Mouse (Mus musculus): ENCODE data around the gene Calhm3. TPM values are rescaled to one million over a fixed set of nuclear protein-coding genes. Genes with fewer than 3 reads are reported as not detected.

Gene Calhm3
- polyA plus RNA-seq, 1 experiment from 2014 or later = not detected

GRCm38 (mm10) chr19:47104641-47105271, 52.8 kb downstream of the Calhm3 start:
- Histone ChIP-seq H3K27ac (replicated peaks) (no peak overlapping the region), H3K4me2 (replicated peaks; ENCODE audit: low read depth) (no peak overlapping the region), H3K27me3 (ENCODE audit: control insufficient read depth, insufficient read depth, low read length) (no peaks in the 10 kb centered on the region), H3K4me1 (replicated peaks; ENCODE audit: control insufficient read depth, insufficient read depth) (no peaks in the 10 kb centered on the region), H3K36me3 (ENCODE audit: control insufficient read depth, insufficient read depth, low read length) (peaks cover 47% of the 10 kb centered on the region), H3K9ac (ENCODE audit: low read length) (no peak overlapping the region), H3K4me3 (ENCODE audit: low read depth, low read length) (no peak overlapping the region), H3K9me3 (ENCODE audit: control insufficient read depth, low read length) (no peaks in the 10 kb centered on the region)
- DNase-seq (ENCODE audit: low spot score) = no peak
- WGBS = 85% methylated on average over 9 of the region's 9 CpGs
- no peak for TF ChIP-seq CTCF (IDR thresholded peaks at IDR 0.05; ENCODE audit: low read depth)
- TF ChIP-seq EP300 (optimal IDR thresholded peaks at IDR 0.05) = no peak
- no peak; the same call in 1 of the 2 replicates for ATAC-seq (ENCODE audit: low FRiP score, low TSS enrichment)

Other genes with a start within 250 kb of the Calhm3 start
- 3.5 and 4.2 TPM in 2 replicates for gene Ina, start 143.1 kb downstream of the Calhm3 start, polyA plus RNA-seq (2015; fragmentation: Nextera tagmentation; extraction: Ambion mirVana)
- gene Nt5c2, start 142.6 kb downstream of the Calhm3 start, polyA plus RNA-seq (2015; fragmentation: Nextera tagmentation; extraction: Ambion mirVana) = 59.4 and 70.9 TPM in 2 replicates
- gene Pcgf6, start 106.9 kb downstream of the Calhm3 start, polyA plus RNA-seq (2015; fragmentation: Nextera tagmentation; extraction: Ambion mirVana) = 9.8 and 10.1 TPM in 2 replicates
- gene Taf5, start 90.0 kb downstream of the Calhm3 start, polyA plus RNA-seq (2015; fragmentation: Nextera tagmentation; extraction: Ambion mirVana) = 1.6 and 1.8 TPM in 2 replicates
- gene Usmg5, start 67.1 kb downstream of the Calhm3 start, polyA plus RNA-seq (2015; fragmentation: Nextera tagmentation; extraction: Ambion mirVana) = 1,643 and 1,847 TPM in 2 replicates
- 4.2 TPM in 2 replicates for gene Pdcd11, start 67.0 kb downstream of the Calhm3 start, polyA plus RNA-seq (2015; fragmentation: Nextera tagmentation; extraction: Ambion mirVana)
- 3.9 and 4.3 TPM in 2 replicates for gene Calhm2, start 19.5 kb downstream of the Calhm3 start, polyA plus RNA-seq (2015; fragmentation: Nextera tagmentation; extraction: Ambion mirVana)
- not detected in 2 replicates for gene Calhm1, start 13.5 kb downstream of the Calhm3 start, polyA plus RNA-seq (2015; fragmentation: Nextera tagmentation; extraction: Ambion mirVana)
- 3.9 TPM in 2 replicates for gene Neurl1a, start 21.1 kb upstream of the Calhm3 start, polyA plus RNA-seq (2015; fragmentation: Nextera tagmentation; extraction: Ambion mirVana)